Mouse (Mus musculus) heart, adult 8-10 months (tissue): Measurements from ENCODE around the gene Serinc5. TPM values are rescaled to one million over a fixed set of nuclear protein-coding genes. Genes with fewer than 3 reads are reported as not detected.

Source experiments
- DNase-seq: peaks from one replicate; pipeline ENCODE4 v3.0.0; 2022; ENCODE audit warnings: low spot score
- total RNA-seq, 4 experiments: library from RNA; stranded (reverse); gene quantifications; 2 replicates each; pipeline ENCODE4 v1.2.4; 2022

Serinc5 gene
- total RNA-seq, 4 experiments from 2014 or later, result 10.2 to 11.8 (median 11.0) TPM

- no peak for DNase-seq
These were observed 93.3 kb downstream of the Serinc5 start for GRCm38 (mm10) chr13:92704189-92704588.

- no peak for DNase-seq
These were observed 94.2 kb downstream of the Serinc5 start for GRCm38 (mm10) chr13:92705016-92705535.

- DNase-seq, result no peak
These were observed 95.6 kb downstream of the Serinc5 start for GRCm38 (mm10) chr13:92706342-92707061.

- no peak for DNase-seq
These were observed 97.0 kb downstream of the Serinc5 start for GRCm38 (mm10) chr13:92707941-92708340.

GRCm38 (mm10) chr13:92708466-92708865, 97.6 kb downstream of the Serinc5 start:
- no peak for DNase-seq

GRCm38 (mm10) chr13:92709535-92709934, 98.6 kb downstream of the Serinc5 start:
- no peak for DNase-seq

- DNase-seq, result no peak
These were observed 99.5 kb downstream of the Serinc5 start for GRCm38 (mm10) chr13:92710361-92710760.

- DNase-seq, result no peak
These were observed 100.9 kb downstream of the Serinc5 start for GRCm38 (mm10) chr13:92711821-92712220.

- DNase-seq, result no peak
These were observed 101.7 kb downstream of the Serinc5 start for GRCm38 (mm10) chr13:92712619-92713018.

- DNase-seq, result no peak
These were observed 107.2 kb downstream of the Serinc5 start for GRCm38 (mm10) chr13:92717851-92718665.

- no peak for DNase-seq
These were observed 110.1 kb downstream of the Serinc5 start for GRCm38 (mm10) chr13:92721006-92721405.

GRCm38 (mm10) chr13:92722389-92722788, 111.5 kb downstream of the Serinc5 start:
- DNase-seq, result no peak

- peak; percentile 24 for DNase-seq
These were observed 118.9 kb downstream of the Serinc5 start for GRCm38 (mm10) chr13:92729811-92730210.

- DNase-seq, result peak; percentile 10
These were observed 120.9 kb downstream of the Serinc5 start for GRCm38 (mm10) chr13:92731811-92732210.

- no peak for DNase-seq
These were observed 121.9 kb downstream of the Serinc5 start for GRCm38 (mm10) chr13:92732836-92733235.

GRCm38 (mm10) chr13:92733252-92733651, 122.4 kb downstream of the Serinc5 start:
- no peak for DNase-seq

- DNase-seq, result no peak
These were observed 122.8 kb downstream of the Serinc5 start for GRCm38 (mm10) chr13:92733741-92734140.

GRCm38 (mm10) chr13:92735693-92736092, 124.8 kb downstream of the Serinc5 start:
- DNase-seq, result no peak

- no peak for DNase-seq
These were observed 125.8 kb downstream of the Serinc5 start for GRCm38 (mm10) chr13:92736516-92737300.

GRCm38 (mm10) chr13:92738821-92739220, 127.9 kb downstream of the Serinc5 start:
- no peak for DNase-seq

GRCm38 (mm10) chr13:92739858-92740257, 129.0 kb downstream of the Serinc5 start:
- no peak for DNase-seq
